Mouse (Mus musculus): ENCODE measurements around the gene Tmem238.

Gene Tmem238

GRCm38 (mm10) chr7:4747156-4747899 lies 42.1 kb downstream of the Tmem238 start:
- DNase-seq (ENCODE audit: low spot score in 2 of 2): no peak

GRCm38 (mm10) chr7:4746326-4746980 lies 43.0 kb downstream of the Tmem238 start:
- no peak for DNase-seq (ENCODE audit: low spot score in 2 of 2)

- no peak for DNase-seq (ENCODE audit: low spot score in 2 of 2)
Observed at GRCm38 (mm10) chr7:4744886-4745285, 44.6 kb downstream of the Tmem238 start.

- no peak for DNase-seq (ENCODE audit: low spot score in 2 of 2)
Observed at GRCm38 (mm10) chr7:4743354-4743753, 46.1 kb downstream of the Tmem238 start.

- DNase-seq (ENCODE audit: low spot score in 2 of 2): no peak
Observed at GRCm38 (mm10) chr7:4742482-4742819, 47.0 kb downstream of the Tmem238 start.

- no peak for DNase-seq (ENCODE audit: low spot score in 2 of 2)
Observed at GRCm38 (mm10) chr7:4741672-4742481, 47.6 kb downstream of the Tmem238 start.

- DNase-seq (ENCODE audit: low spot score in 2 of 2): peak; percentile 46 to 65
Observed at GRCm38 (mm10) chr7:4741151-4741550, 48.3 kb downstream of the Tmem238 start.

- DNase-seq (ENCODE audit: low spot score in 2 of 2): peak in 1 of 2 experiments; percentile 14
Observed at GRCm38 (mm10) chr7:4740309-4740727, 49.1 kb downstream of the Tmem238 start.

GRCm38 (mm10) chr7:4739544-4740275 lies 49.7 kb downstream of the Tmem238 start, which contains the start of gene Kmt5c:
TSS of gene Kmt5c (plus strand) at chr7:4740115.
- peak; percentile 97 to 98 for DNase-seq (ENCODE audit: low spot score in 2 of 2)

GRCm38 (mm10) chr7:4739041-4739543 lies 50.4 kb downstream of the Tmem238 start:
- no peak for DNase-seq (ENCODE audit: low spot score in 2 of 2)
